Mouse (Mus musculus) layer of hippocampus, adult 2 months (tissue): ENCODE data around the gene Plcb4. TPM values are rescaled to one million over a fixed set of nuclear protein-coding genes. Genes with fewer than 3 reads are reported as not detected.
A peak's percentile ranks its signal among the peaks of the same experiment; 100 is the strongest.

Experiments
- DNase-seq, 2 experiments: peaks; one replicate each; pipeline ENCODE4 v3.0.0; 2022; ENCODE audit warnings: low spot score in 2 of 2
- H3K27ac ChIP-seq: fragments of 200-600 bp; 2 replicates; pipeline ENCODE4 v1.8.1; 2022
- H3K4me3 ChIP-seq: fragments of 200-600 bp; 2 replicates; pipeline ENCODE4 v1.8.1; 2022; ENCODE audit warnings: mild to moderate bottlenecking
- CTCF ChIP-seq: fragments of 200-600 bp; conservative IDR thresholded peaks from 2 replicates; pipeline ENCODE4 v1.8.1; 2022; ENCODE audit warnings: antibody characterized with exemption, mild to moderate bottlenecking, moderate library complexity
- long read RNA-seq, 2 experiments: library from polyadenylated mRNA; stranded (forward); transcript quantifications; one replicate each; pipeline ENCODE4 v2.0.0; 2021; ENCODE audit warnings: borderline mapping rate in 2 of 2
- total RNA-seq, 2 experiments: library from RNA; stranded (reverse); gene quantifications; 2 replicates each; pipeline ENCODE4 v1.2.3; 2021

Gene Plcb4
- 10 to 100 TPM; 20.9 to 21.0 TPM for total RNA-seq
- long read RNA-seq, experiment 1, partial matches to known transcripts: 0 of 6 reads
- long read RNA-seq, experiment 1, other reads (novel, unspliced or antisense): 6 of 6 reads
- long read RNA-seq, experiment 2, partial matches to known transcripts: 3 of 11 reads
- long read RNA-seq, experiment 2, other reads (novel, unspliced or antisense): 8 of 11 reads

GRCm38 (mm10) chr2:135658486-135659390 is at the start of gene Plcb4:
Gene Plcb4, plus strand, starts transcription at chr2:135659011.
- TF ChIP-seq CTCF: no peak
- peak; percentile 59 to 69 for DNase-seq
- peak within 1 kb of the TSS; percentile 85 for H3K27ac ChIP-seq
- H3K4me3 ChIP-seq: peak within 1 kb of the TSS; percentile 64

DNA sequence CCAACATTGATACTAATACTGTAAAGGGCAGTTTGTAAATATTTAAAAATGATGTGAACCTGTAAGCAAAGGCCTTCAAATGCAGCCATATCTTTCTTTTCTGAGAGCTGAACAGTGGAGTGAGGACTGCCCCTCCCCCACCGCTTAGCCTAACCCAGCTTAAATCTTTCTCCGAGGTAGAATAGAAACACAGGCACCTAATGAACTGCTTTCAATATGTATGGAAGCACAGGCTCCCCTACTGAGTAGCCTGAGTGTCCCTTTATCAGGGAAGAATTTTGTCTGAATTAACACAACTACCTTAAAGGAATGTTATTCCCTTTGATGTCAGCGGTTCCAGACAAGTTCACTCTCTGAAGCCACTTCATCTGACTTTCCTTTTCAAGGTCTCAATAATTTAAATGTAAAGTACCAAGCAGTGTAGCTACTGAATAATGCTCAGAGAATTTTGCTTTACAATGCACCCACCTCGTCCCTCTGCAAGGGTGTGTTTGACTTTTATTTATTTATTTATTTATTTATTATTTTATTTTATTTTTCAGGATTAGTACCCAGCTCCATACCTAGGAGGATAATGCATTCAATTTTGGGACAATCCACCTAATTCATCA is 44.1 kb upstream of the Plcb4 start:
- Histone ChIP-seq H3K4me3 (no peak overlapping the region), H3K27ac (no peak overlapping the region)
- DNase-seq: no peak
- no peak for TF ChIP-seq CTCF

DNA sequence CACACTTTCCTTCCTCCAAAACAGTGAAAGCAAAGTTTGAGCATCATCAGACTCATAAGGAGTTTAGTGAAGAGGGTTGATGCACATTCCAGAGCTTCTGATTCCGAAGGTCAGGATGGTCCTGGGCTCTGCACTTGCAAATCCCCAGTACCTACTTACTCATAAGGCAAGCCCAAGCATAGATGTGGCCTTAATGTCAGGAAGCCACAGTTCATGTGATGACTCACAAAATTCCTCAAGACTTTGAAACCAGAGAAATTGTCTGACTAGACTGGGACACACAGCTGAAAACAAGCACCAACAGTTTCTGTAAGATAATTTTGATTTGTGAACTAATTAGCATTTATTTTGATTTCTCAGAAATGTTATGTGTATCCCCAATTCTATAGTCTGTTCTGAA is 42.7 kb upstream of the Plcb4 start:
- TF ChIP-seq CTCF: no peak
- no peak overlapping the region for H3K4me3 ChIP-seq

DNA sequence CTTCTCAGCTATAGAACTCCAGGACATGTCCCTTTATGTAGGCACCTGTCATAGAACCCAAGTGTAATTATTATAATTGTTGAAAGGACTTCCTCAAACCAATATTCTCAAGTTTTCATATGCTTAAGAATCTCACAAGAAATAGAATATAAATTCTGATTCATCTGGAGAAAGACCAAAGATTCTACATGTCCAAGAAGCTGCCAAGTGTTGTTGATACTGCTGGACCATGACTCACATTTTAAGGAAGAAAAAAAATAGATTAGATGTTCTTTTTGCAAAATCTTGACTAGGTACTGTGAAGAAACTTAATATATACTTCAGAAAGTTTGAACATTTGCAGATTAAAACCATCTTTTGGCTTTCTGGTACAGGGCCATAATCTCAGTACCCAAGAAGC is 40.3 kb upstream of the Plcb4 start:
- DNase-seq: no peak
- Histone ChIP-seq H3K4me3 (no peak overlapping the region), H3K27ac (no peak overlapping the region)
- no peak for TF ChIP-seq CTCF

More for the DNA sequence above, 42.7 kb upstream of the Plcb4 start:
- no peak overlapping the region for H3K27ac ChIP-seq
- DNase-seq: no peak

GRCm38 (mm10) chr2:135619956-135620355 is 38.9 kb upstream of the Plcb4 start:
- Histone ChIP-seq H3K27ac (no peak overlapping the region), H3K4me3 (no peak overlapping the region)
- no peak for TF ChIP-seq CTCF
- DNase-seq: peak; percentile 10

DNA sequence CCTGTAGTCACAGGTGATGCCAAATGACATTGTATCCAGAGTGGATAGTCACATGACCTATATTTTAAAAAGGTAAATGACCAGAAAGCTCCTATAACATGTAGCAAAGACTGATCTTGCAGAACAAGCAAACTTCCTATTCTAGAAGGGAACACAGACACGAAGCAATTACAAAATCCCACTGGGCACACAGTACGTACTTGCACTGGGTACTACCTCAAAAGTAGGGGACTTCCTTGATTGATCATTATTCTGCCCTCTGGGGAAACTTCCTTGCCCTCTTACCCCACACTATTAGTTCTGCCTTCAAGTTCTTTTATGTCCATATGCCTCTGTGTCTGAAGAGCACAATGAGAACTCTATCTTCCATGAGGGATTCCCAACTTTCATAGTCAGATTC is 31.0 kb upstream of the Plcb4 start:
- Histone ChIP-seq H3K27ac (no peak overlapping the region), H3K4me3 (no peak overlapping the region)
- no peak for DNase-seq
- TF ChIP-seq CTCF: no peak

- Histone ChIP-seq H3K27ac (no peak overlapping the region), H3K4me3 (no peak overlapping the region)
- TF ChIP-seq CTCF: no peak
- DNase-seq: no peak
Measured at GRCm38 (mm10) chr2:135637227-135637626, 21.6 kb upstream of the Plcb4 start.

GRCm38 (mm10) chr2:135641002-135641401 is 17.8 kb upstream of the Plcb4 start:
- H3K4me3 ChIP-seq: no peak overlapping the region
- no peak for DNase-seq
- H3K27ac ChIP-seq: no peak overlapping the region
- TF ChIP-seq CTCF: no peak

DNA sequence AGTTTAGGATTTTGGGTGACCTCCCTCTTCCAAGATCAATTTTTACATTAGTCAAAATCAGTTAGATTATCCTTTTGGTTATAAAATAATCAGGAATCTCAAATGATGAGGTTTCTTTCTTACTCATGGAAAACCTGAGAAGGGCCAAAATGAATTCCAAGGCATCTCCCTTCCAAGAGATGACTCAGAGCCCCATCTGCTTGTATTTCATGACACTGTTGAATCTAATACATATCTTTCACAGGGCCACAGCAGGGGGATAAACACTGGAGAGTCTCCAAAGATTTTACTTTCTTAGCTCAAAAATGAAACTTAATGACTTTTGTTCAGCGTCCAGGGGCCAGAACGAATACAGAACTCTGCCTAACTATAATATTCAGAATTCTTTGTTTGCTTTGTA is 17.2 kb upstream of the Plcb4 start:
- no peak for DNase-seq
- TF ChIP-seq CTCF: no peak
- Histone ChIP-seq H3K27ac (no peak overlapping the region), H3K4me3 (no peak overlapping the region)

GRCm38 (mm10) chr2:135646226-135646625 is 12.6 kb upstream of the Plcb4 start:
- no peak for DNase-seq
- no peak for TF ChIP-seq CTCF
- Histone ChIP-seq H3K27ac (no peak overlapping the region), H3K4me3 (no peak overlapping the region)

- Histone ChIP-seq H3K4me3 (no peak overlapping the region), H3K27ac (no peak overlapping the region)
- no peak for TF ChIP-seq CTCF
- DNase-seq: no peak
Measured at GRCm38 (mm10) chr2:135646654-135647053, 12.2 kb upstream of the Plcb4 start.

DNA sequence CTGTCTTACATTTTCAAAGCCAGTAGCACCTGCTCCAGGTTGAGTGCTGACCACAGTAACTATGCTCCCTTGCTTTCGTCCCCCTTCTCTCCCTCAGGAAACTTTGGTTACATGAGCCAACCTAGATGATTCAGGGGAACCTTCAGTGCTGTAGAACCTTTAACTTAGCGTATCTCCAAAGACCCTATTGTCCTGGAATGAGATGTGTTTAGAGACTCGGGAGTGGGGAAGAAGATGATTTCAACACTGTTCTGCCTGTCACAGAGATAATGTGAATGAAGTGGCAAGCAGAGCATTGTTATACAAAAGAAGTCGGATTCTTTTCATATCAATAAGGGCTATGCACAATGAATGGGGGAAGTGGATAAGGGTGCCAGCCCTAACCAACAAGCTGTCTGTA is 10.8 kb upstream of the Plcb4 start:
- Histone ChIP-seq H3K4me3 (no peak overlapping the region), H3K27ac (no peak overlapping the region)
- no peak for TF ChIP-seq CTCF
- DNase-seq: no peak

DNA sequence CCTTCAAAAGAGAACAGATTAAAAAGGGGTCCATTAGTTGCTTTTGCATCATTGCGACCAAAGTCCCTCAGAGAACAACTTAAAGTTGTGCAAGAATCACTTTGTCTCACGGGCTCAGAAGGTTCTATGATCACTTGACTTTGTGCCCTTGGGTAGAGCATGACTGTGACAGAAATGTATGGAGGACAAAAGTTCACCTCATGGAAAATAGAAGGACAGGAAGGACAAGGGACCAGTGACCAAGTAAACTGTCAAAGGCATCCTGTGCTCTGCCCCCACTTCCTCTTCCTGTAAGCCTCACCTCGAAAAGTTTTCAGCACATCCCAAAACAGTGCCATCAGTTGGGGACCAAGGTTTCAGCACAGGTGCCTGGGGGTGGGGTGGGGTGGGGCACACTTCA is 7.9 kb upstream of the Plcb4 start:
- no peak for DNase-seq
- Histone ChIP-seq H3K4me3 (no peak overlapping the region), H3K27ac (no peak overlapping the region)
- no peak for TF ChIP-seq CTCF
